Mouse (Mus musculus): ENCODE results near the gene Efemp2.

DNA sequence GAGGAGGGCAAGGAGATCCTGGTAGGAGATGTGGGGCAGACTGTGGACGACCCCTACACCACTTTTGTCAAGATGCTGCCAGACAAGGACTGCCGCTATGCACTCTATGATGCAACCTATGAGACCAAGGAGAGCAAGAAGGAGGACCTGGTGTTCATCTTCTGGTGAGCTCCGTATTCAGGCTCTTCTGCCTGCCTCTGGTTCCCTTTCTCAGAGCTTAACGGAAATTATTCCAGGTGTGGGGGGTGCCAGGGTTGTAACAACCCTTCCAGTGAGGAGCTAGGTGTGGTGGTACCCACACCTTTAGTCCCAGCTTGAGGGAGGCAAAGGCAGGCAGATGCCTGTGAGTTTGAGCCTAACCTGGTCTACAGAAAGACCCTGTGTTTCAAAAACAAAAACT is 18.9 kb downstream of the Efemp2 start:
- TF ChIP-seq CTCF (IDR thresholded peaks at IDR 0.05; ENCODE audit: insufficient read depth, low read length) (no peak), POLR2A (IDR thresholded peaks at IDR 0.05; ENCODE audit: borderline replicate concordance, extremely low read depth, low read depth, low read length) (no peak)
